ENCODE assay signal across 22 mouse cellular contexts in the genomic region with DNA sequence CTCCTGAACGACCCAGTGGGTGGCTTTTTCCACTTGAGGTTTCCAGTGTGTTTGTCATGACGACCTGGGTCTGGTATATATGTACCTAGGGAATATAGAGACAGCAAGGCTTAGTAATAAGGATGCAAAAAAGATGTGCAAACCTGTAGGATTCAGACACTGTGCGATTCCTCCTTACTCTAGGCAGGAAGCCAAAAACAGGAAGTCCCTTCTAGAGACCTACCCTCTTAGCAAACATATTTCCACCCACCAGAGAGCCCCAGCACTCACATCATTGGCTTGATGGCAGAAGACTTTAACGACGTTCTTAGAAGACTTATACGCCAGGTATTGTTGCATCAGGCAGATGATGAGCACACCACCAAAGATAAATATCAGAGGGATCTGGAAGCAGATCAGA. TPM values are rescaled to one million over a fixed set of nuclear protein-coding genes. Genes with fewer than 3 reads are reported as not detected.
DNase-seq lines count a peak whose midpoint lies in the region; ATAC-seq and TF ChIP-seq lines count a peak whose summit lies in the region.
"Had no signal": no experiment of that assay in that cellular context is flagged by ENCODE, and none has a peak within 500 bp of the region (broad histone marks: within the 10 kb centered on the region; RNA-seq: fewer than 3 reads in every experiment).

No protein-coding gene starts in this region.

- H3K27me3 ChIP-seq in heart, adult 2 months (ENCODE audit: control insufficient read depth, insufficient read depth, low read length), result no peaks in the 10 kb centered on the region
- H3K27me3 ChIP-seq in thymus, adult 2 months (ENCODE audit: control insufficient read depth, insufficient read depth, low read length), result no peaks in the 10 kb centered on the region
- H3K27me3 ChIP-seq: embryonic facial prominence, embryonic 15.5 days; forebrain, embryonic 15.5 days; heart, embryonic 13.5 days; neural tube, embryonic 12.5 days had no signal

- 57% methylated on average over 6 of the region's 6 CpGs for WGBS in heart, adult 2 months
- 28% methylated on average over 6 of the region's 6 CpGs for WGBS in thymus, adult 2 months

- peaks cover 12% of the 10 kb centered on the region for H3K36me3 ChIP-seq in heart, adult 2 months (ENCODE audit: control insufficient read depth, insufficient read depth, low read length)
- no peaks in the 10 kb centered on the region for H3K36me3 ChIP-seq in thymus, adult 2 months (ENCODE audit: control insufficient read depth, insufficient read depth, low read length)
- H3K36me3 ChIP-seq: embryonic facial prominence, embryonic 15.5 days; forebrain, embryonic 15.5 days; heart, embryonic 13.5 days; limb, embryonic 10.5 days; neural tube, embryonic 12.5 days had no signal

- intact Hi-C loops in heart, adult 2 months (cut with DNase I), result loop anchor here (5.0 kb wide), 1 partner anchor 34 kb away; the partner anchor contains the start of gene Ms4a8a

- TF ChIP-seq CTCF in heart, adult 2 months (IDR thresholded peaks at IDR 0.05), result no peak
- TF ChIP-seq CTCF in thymus, adult 2 months (IDR thresholded peaks at IDR 0.05; ENCODE audit: borderline replicate concordance, control insufficient read depth, extremely low read depth, insufficient read depth, low read length, poor library complexity), result no peak

- H3K4me1 ChIP-seq in heart, adult 2 months (ENCODE audit: control insufficient read depth, insufficient read depth, low read length), result peaks cover 12% of the 10 kb centered on the region
- H3K4me1 ChIP-seq in thymus, adult 2 months (replicated peaks; ENCODE audit: control insufficient read depth, insufficient read depth, low read length), result peaks cover 15% of the 10 kb centered on the region
- H3K4me1 ChIP-seq: embryonic facial prominence, embryonic 15.5 days; forebrain, embryonic 15.5 days had no signal

- peak overlapping the region; percentile 95 for H3K27ac ChIP-seq in heart, adult 2 months
- no peak overlapping the region; the same call in 1 of the 2 replicates for H3K27ac ChIP-seq in thymus, adult 2 months (ENCODE audit: control insufficient read depth, insufficient read depth, low read length)
- H3K27ac ChIP-seq: embryonic facial prominence, embryonic 15.5 days; forebrain, embryonic 15.5 days; heart, embryonic 13.5 days; hindbrain, embryonic 14.5 days; kidney, postnatal 0 days; limb, embryonic 10.5 days; neural tube, embryonic 12.5 days had no signal

- peak overlapping the region; percentile 34 for H3K9ac ChIP-seq in heart, adult 2 months (ENCODE audit: low read depth, low read length)
- H3K9ac ChIP-seq: embryonic facial prominence, embryonic 15.5 days; forebrain, embryonic 15.5 days; heart, embryonic 13.5 days; hindbrain, embryonic 14.5 days; neural tube, embryonic 12.5 days had no signal

- peak overlapping the region; percentile 13; the same call in 1 of the 2 replicates for H3K4me3 ChIP-seq in heart, adult 2 months
- no peak overlapping the region for H3K4me3 ChIP-seq in thymus, adult 2 months (ENCODE audit: control insufficient read depth, insufficient read depth, low read length)
- H3K4me3 ChIP-seq: embryonic facial prominence, embryonic 15.5 days; forebrain, embryonic 15.5 days; heart, embryonic 13.5 days; limb, embryonic 10.5 days; neural tube, embryonic 12.5 days had no signal

- TF ChIP-seq EP300 in heart, adult 2 months (IDR thresholded peaks at IDR 0.05; ENCODE audit: insufficient read depth, low read depth, low read length), result no peak

- DNase-seq in heart, adult 2 months, result no peak
- DNase-seq in heart, adult 8-10 months (ENCODE audit: low spot score), result no peak
- peak; percentile 13 for DNase-seq in thymus, adult 2 months
- DNase-seq in thymus, postnatal 4 days, result no peak
- no peak for DNase-seq in MN1 (ENCODE audit: low spot score)
- DNase-seq in kidney, adult 11 months, result no peak
- DNase-seq in left cerebral cortex, adult 9 months (ENCODE audit: low spot score in 2 of 2), result no peak
- DNase-seq: cerebellum, postnatal 25 days; gastrocnemius, postnatal 10 days; lung, adult 18-20 months; retina, postnatal 1 day had no signal

- no peak for TF ChIP-seq POLR2A in heart, adult 2 months (IDR thresholded peaks at IDR 0.05; ENCODE audit: insufficient read depth, low read depth, low read length)
- no peak for TF ChIP-seq POLR2A in thymus, adult 2 months (IDR thresholded peaks at IDR 0.05; ENCODE audit: control insufficient read depth, extremely low read depth, insufficient read depth, low read length, poor library complexity)

- H3K79me2 ChIP-seq in heart, adult 2 months (replicated peaks; ENCODE audit: control insufficient read depth, insufficient read depth, low read length), result no peaks in the 10 kb centered on the region

- peak; percentile 46 to 57; a peak in 1 of 4 replicates for ATAC-seq in hematopoietic stem cell, adult 5-6 weeks (replicated peaks in 1 of 2; ENCODE audit: insufficient read depth in 1 of 2, low FRiP score in 2 of 2, low TSS enrichment in 1 of 2, low read depth in 1 of 2, poor library complexity in 2 of 2, severe bottlenecking in 2 of 2)
- ATAC-seq: forebrain, embryonic 15.5 days had no signal

RNA-seq across cellular contexts. Expression of gene Ms4a18, which starts 30.2 kb away (rescaled TPM):
- not detected for total RNA-seq in heart, adult 2 months (2021)
- polyA plus RNA-seq in heart, adult 2 months (2012; rRNA removed), result not detected in 2 replicates
- not detected for total RNA-seq in heart, adult 8-10 months (2022)
- 0.28 and 0.38 TPM in 2 replicates for polyA plus RNA-seq in thymus, adult 2 months (2012; rRNA removed)
- not detected in 2 replicates for total RNA-seq in hematopoietic stem cell, adult 5-6 weeks (2017)
- total RNA-seq: adrenal gland, adult 18-20 months; gastrocnemius, postnatal 10 days; layer of hippocampus, postnatal 14 days had no signal
- polyA plus RNA-seq: embryonic facial prominence, embryonic 15.5 days; forebrain, embryonic 15.5 days; heart, embryonic 13.5 days; hindbrain, embryonic 14.5 days; kidney, postnatal 0 days; limb, embryonic 10.5 days; neural tube, embryonic 12.5 days; urinary bladder, adult 2 months had no signal

RNA-seq across cellular contexts. Expression of gene Ms4a8a, which starts 32.9 kb away (rescaled TPM):
- total RNA-seq in heart, adult 2 months (2021), result 1 to 10 TPM; 2.2 to 2.4 TPM
- polyA plus RNA-seq in heart, adult 2 months (2012; rRNA removed), result 1.1 and 1.7 TPM in 2 replicates
- 1 to 10 TPM in 3 of 4 experiments, under 1 TPM in 1; 0.82 to 4.2 (median 1.4) TPM for total RNA-seq in heart, adult 8-10 months (2022)
- 0.70 and 1.8 TPM in 2 replicates for polyA plus RNA-seq in thymus, adult 2 months (2012; rRNA removed)
- total RNA-seq in hematopoietic stem cell, adult 5-6 weeks (2017), result 0.55 TPM in 1 of 2 replicates, not detected in the other
- total RNA-seq: layer of hippocampus, postnatal 14 days had no signal
- polyA plus RNA-seq: embryonic facial prominence, embryonic 15.5 days; forebrain, embryonic 15.5 days; hindbrain, embryonic 14.5 days; kidney, postnatal 0 days; limb, embryonic 10.5 days; neural tube, embryonic 12.5 days had no signal

RNA-seq across cellular contexts. Expression of gene Ms4a15, which starts 55.0 kb away (rescaled TPM):
- not detected for total RNA-seq in heart, adult 2 months (2021)
- not detected in 2 replicates for polyA plus RNA-seq in heart, adult 2 months (2012; rRNA removed)
- not detected for total RNA-seq in heart, adult 8-10 months (2022)
- polyA plus RNA-seq in thymus, adult 2 months (2012; rRNA removed), result not detected in 2 replicates
- total RNA-seq in hematopoietic stem cell, adult 5-6 weeks (2017), result not detected in 2 replicates
- total RNA-seq: adrenal gland, adult 18-20 months; gastrocnemius, postnatal 10 days; layer of hippocampus, postnatal 14 days had no signal
- polyA plus RNA-seq: embryonic facial prominence, embryonic 15.5 days; heart, embryonic 13.5 days; hindbrain, embryonic 14.5 days; kidney, postnatal 0 days; limb, embryonic 10.5 days; neural tube, embryonic 12.5 days; urinary bladder, adult 2 months had no signal
